Mouse (Mus musculus): Measurements from ENCODE around the gene Bdkrb1.

- TF ChIP-seq CTCF (IDR thresholded peaks at IDR 0.05) (no peak), EP300 (IDR thresholded peaks at IDR 0.05) (no peak)
Measured at GRCm38 (mm10) chr12:105592361-105592761, 10.5 kb upstream of the Bdkrb1 start.

Measured in lung, postnatal 0 days (tissue).